Mouse (Mus musculus) lung, adult 2 months (tissue): ENCODE measurements at regions not wholly inside any gene's neighbourhood (a gene's known extent, or its start where the extent isn't known, plus 50 kb on each side); places are given as distances from the start of the nearest gene placed in this dataset.

Experiments
- DNase-seq: peaks from one replicate; pipeline ENCODE4 v3.0.0; 2022
- H3K4me1 ChIP-seq: fragments of 200-500 bp; 2 replicates; pipeline ENCODE4 v1.6.1; 2011; ENCODE audit warnings: low read length; ENCODE audit not compliant: control insufficient read depth, insufficient read depth
- H3K4me3 ChIP-seq: fragments of 200-500 bp; replicated peaks from 2 replicates; pipeline ENCODE3; 2011; ENCODE audit warnings: low read depth, mild to moderate bottlenecking, control low read depth, low read length; ENCODE audit errors: extremely low read depth
- CTCF ChIP-seq: fragments of 200-500 bp; IDR thresholded peaks from 2 replicates; pipeline ENCODE4 v1.5.1; 2011; ENCODE audit warnings: mild to moderate bottlenecking, low read length, control low read depth; ENCODE audit not compliant: insufficient read depth
- POLR2A ChIP-seq: fragments of 200-500 bp; IDR thresholded peaks from 2 replicates; pipeline ENCODE4 v1.6.1; 2011; ENCODE audit warnings: low read depth, mild to moderate bottlenecking, control low read depth, low read length, borderline replicate concordance; ENCODE audit errors: extremely low read depth
- WGBS: fragments of 180-500 bp; shearing (Covaris S2); methylation state at CpG from one replicate; pipeline ENCODE4 v1.1.7; 2018; 5-methylcytosine and 5-hydroxymethylcytosine counted together

GRCm38 (mm10) chr5:112035426-112035825, 216.9 kb downstream of the Cryba4 start:
- DNase-seq, result no peak
- TF ChIP-seq POLR2A (no peak), CTCF (no peak)
- Histone ChIP-seq H3K4me3 (no peak overlapping the region), H3K4me1 (no peaks in the 10 kb centered on the region)
- WGBS, result 79% methylated on average over 8 of the region's 8 CpGs

GRCm38 (mm10) chr5:112037080-112037479, 215.2 kb downstream of the Cryba4 start:
- Histone ChIP-seq H3K4me1 (no peaks in the 10 kb centered on the region), H3K4me3 (no peak overlapping the region)
- DNase-seq, result no peak
- TF ChIP-seq POLR2A, result no peak
- no peak for TF ChIP-seq CTCF
- 48% methylated on average over 8 of the region's 8 CpGs for WGBS

GRCm38 (mm10) chr5:112039645-112040372, 212.5 kb downstream of the Cryba4 start:
- H3K4me3 ChIP-seq, result no peak overlapping the region
- 58% methylated on average over 10 of the region's 10 CpGs for WGBS
- TF ChIP-seq CTCF, result no peak
- TF ChIP-seq POLR2A, result no peak
- no peaks in the 10 kb centered on the region for H3K4me1 ChIP-seq
- no peak for DNase-seq

- 31% methylated on average over 1 of the region's 1 CpGs for WGBS
- TF ChIP-seq POLR2A, result no peak
- no peak for TF ChIP-seq CTCF
These were observed 211.6 kb downstream of the Cryba4 start for GRCm38 (mm10) chr5:112040678-112041077.

GRCm38 (mm10) chr5:112041285-112041684, 211.0 kb downstream of the Cryba4 start:
- TF ChIP-seq CTCF (no peak), POLR2A (no peak)
- Histone ChIP-seq H3K4me3 (no peak overlapping the region), H3K4me1 (no peaks in the 10 kb centered on the region)
- 40% methylated on average over 4 of the region's 4 CpGs for WGBS
- DNase-seq, result no peak

More at GRCm38 (mm10) chr5:112040678-112041077, 211.6 kb downstream of the Cryba4 start:
- H3K4me3 ChIP-seq, result no peak overlapping the region
- no peaks in the 10 kb centered on the region for H3K4me1 ChIP-seq
- DNase-seq, result no peak

- 76% methylated on average over 11 of the region's 11 CpGs for WGBS
- Histone ChIP-seq H3K4me1 (no peaks in the 10 kb centered on the region), H3K4me3 (no peak overlapping the region)
- DNase-seq, result no peak
- TF ChIP-seq CTCF, result no peak
- no peak for TF ChIP-seq POLR2A
These were observed 210.1 kb downstream of the Cryba4 start for GRCm38 (mm10) chr5:112042236-112042635.

- Histone ChIP-seq H3K4me1 (no peaks in the 10 kb centered on the region), H3K4me3 (no peak overlapping the region)
- DNase-seq, result no peak
- TF ChIP-seq POLR2A, result no peak
- no peak for TF ChIP-seq CTCF
- WGBS, result 28% methylated on average over 16 of the region's 16 CpGs
These were observed 202.1 kb downstream of the Cryba4 start for GRCm38 (mm10) chr5:112050046-112050782.

GRCm38 (mm10) chr5:112050906-112051305, 201.4 kb downstream of the Cryba4 start:
- Histone ChIP-seq H3K4me3 (no peak overlapping the region), H3K4me1 (no peaks in the 10 kb centered on the region)
- 26% methylated on average over 5 of the region's 5 CpGs for WGBS
- TF ChIP-seq POLR2A, result no peak
- no peak for TF ChIP-seq CTCF
- DNase-seq, result no peak

- 76% methylated on average over 10 of the region's 10 CpGs for WGBS
- TF ChIP-seq POLR2A (no peak), CTCF (no peak)
- DNase-seq, result no peak
- Histone ChIP-seq H3K4me1 (no peaks in the 10 kb centered on the region), H3K4me3 (no peak overlapping the region)
These were observed 200.5 kb downstream of the Cryba4 start for GRCm38 (mm10) chr5:112051786-112052185.

- DNase-seq, result no peak
- Histone ChIP-seq H3K4me3 (no peak overlapping the region), H3K4me1 (no peaks in the 10 kb centered on the region)
- TF ChIP-seq POLR2A (no peak), CTCF (no peak)
- 69% methylated on average over 5 of the region's 5 CpGs for WGBS
These were observed 198.6 kb downstream of the Cryba4 start for GRCm38 (mm10) chr5:112053600-112054155.
